Mouse (Mus musculus): ENCODE results near the gene Cyp24a1.

The Cyp24a1 gene

DNA sequence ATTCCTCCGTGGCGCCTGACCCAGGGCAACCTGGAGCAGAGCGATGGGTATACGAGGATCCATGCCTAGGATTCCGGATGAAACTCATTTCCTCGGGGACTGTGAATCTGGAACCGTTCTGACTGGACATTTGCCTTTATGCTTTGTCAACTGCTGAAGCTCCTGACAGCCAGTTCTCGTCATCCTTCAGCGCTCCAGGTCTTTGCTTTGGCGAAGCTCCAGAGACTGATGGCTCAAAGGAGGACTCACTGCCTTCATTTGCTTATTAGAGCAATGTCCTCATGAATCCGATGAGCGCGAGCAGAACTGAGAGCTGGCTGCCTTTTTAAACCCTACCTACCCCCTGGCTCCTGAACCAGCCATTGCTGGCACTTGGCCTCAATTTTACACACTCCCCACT lies 58.2 kb downstream of the Cyp24a1 start:
- DNase-seq (ENCODE audit: low read depth, low spot score) = no peak

DNA sequence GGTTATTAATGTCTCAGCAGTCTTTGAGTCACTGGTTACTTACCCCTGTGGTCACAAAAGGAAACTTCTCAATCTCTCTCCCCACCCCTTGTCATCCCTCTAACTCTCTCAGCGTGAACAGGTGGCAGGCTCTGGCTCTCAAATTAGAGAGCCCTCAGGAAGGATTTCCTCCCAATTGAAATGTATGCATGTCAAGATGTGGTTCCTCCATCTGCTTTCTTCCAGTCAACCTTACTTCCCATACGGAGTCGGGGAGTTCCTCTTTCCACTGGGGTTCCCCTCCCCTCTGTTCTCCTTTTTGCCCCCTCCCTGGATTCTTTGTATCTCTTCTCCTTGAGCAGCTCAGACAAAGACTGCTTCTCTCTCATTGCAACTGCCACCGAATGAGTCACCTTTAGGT lies 60.7 kb downstream of the Cyp24a1 start:
- no peak for DNase-seq (ENCODE audit: low read depth, low spot score)
